Mouse (Mus musculus) megakaryocyte, embryonic 14.5 days (primary cell): ENCODE data around the gene Psapl1. TPM values are rescaled to one million over a fixed set of nuclear protein-coding genes. Genes with fewer than 3 reads are reported as not detected.

Source experiments
- H3K27me3 ChIP-seq: replicated peaks from 2 replicates; pipeline ENCODE3; 2012; ENCODE audit warnings: inconsistent platforms
- H3K36me3 ChIP-seq: replicated peaks from 2 replicates; pipeline ENCODE3; 2012; ENCODE audit warnings: low read length, inconsistent platforms, mixed read lengths
- H3K4me1 ChIP-seq: 2 replicates; pipeline ENCODE4 v1.6.1; 2012; ENCODE audit warnings: inconsistent platforms
- H3K4me3 ChIP-seq: replicated peaks from 2 replicates; pipeline ENCODE3; 2012; ENCODE audit warnings: moderate library complexity, mild to moderate bottlenecking, inconsistent platforms
- H3K9me3 ChIP-seq: 2 replicates; pipeline ENCODE4 v1.6.1; 2012; ENCODE audit warnings: inconsistent platforms
- FLI1 ChIP-seq: IDR thresholded peaks from 2 replicates; pipeline ENCODE4 v1.6.1; 2012; ENCODE audit warnings: low read length, inconsistent platforms, mixed read lengths
- GATA1 ChIP-seq: IDR thresholded peaks from 3 replicates; pipeline ENCODE4 v1.6.1; 2012; ENCODE audit warnings: mixed read lengths, low read length, inconsistent platforms, borderline replicate concordance
- polyA plus RNA-seq: library from polyadenylated mRNA; stranded (reverse); fragments of >175 nt; gene quantifications from 2 replicates; pipeline ENCODE4 v1.2.3, GENCODE M21; 2012; ENCODE audit warnings: low replicate concordance; ENCODE audit not compliant: insufficient read depth

Gene Psapl1
- polyA plus RNA-seq, 1 experiment: not detected

- peaks cover 4% of the 10 kb centered on the region; the same call in 1 of the 2 replicates for H3K4me1 ChIP-seq
- peaks cover 25% of the 10 kb centered on the region for H3K27me3 ChIP-seq
- H3K36me3 ChIP-seq: no peaks in the 10 kb centered on the region
- H3K9me3 ChIP-seq: no peaks in the 10 kb centered on the region
- TF ChIP-seq FLI1 (no peak), GATA1 (no peak)
- no peak overlapping the region for H3K4me3 ChIP-seq
These were observed 25.0 kb upstream of the Psapl1 start for GRCm38 (mm10) chr5:36178785-36179184.

DNA sequence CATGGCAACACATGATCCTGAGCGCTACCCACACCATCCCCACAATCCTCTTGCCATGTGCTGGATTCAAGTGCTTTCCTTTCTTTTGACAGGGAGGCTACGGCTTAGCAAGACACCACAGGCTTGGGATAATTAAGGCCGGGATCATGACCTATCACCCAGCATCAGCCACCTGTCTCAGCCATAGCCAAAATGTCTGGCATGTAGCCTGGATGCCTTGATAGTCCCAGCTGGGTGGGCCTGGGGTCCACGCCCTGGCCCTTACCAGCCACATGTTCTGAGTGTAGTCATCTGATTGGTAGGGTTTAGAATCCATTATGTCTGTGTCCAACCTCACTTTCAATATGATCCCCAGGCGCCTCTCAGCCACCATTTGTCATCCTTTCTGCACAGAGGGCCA, 24.1 kb upstream of the Psapl1 start:
- peaks cover 21% of the 10 kb centered on the region for H3K27me3 ChIP-seq
- H3K4me3 ChIP-seq: no peak overlapping the region
- H3K9me3 ChIP-seq: no peaks in the 10 kb centered on the region
- H3K36me3 ChIP-seq: no peaks in the 10 kb centered on the region
- TF ChIP-seq FLI1: no peak
- TF ChIP-seq GATA1: no peak
- H3K4me1 ChIP-seq: peaks cover 4% of the 10 kb centered on the region; the same call in 1 of the 2 replicates

GRCm38 (mm10) chr5:36182326-36182725, 21.5 kb upstream of the Psapl1 start:
- Histone ChIP-seq H3K4me3 (no peak overlapping the region), H3K36me3 (no peaks in the 10 kb centered on the region), H3K4me1 (peaks cover 4% of the 10 kb centered on the region; the same call in 1 of the 2 replicates), H3K9me3 (no peaks in the 10 kb centered on the region), H3K27me3 (peaks cover 26% of the 10 kb centered on the region)
- TF ChIP-seq FLI1 (no peak), GATA1 (no peak)

- no peaks in the 10 kb centered on the region for H3K9me3 ChIP-seq
- TF ChIP-seq GATA1 (no peak), FLI1 (no peak)
- no peaks in the 10 kb centered on the region for H3K36me3 ChIP-seq
- H3K4me1 ChIP-seq: no peaks in the 10 kb centered on the region
- no peak overlapping the region for H3K4me3 ChIP-seq
- H3K27me3 ChIP-seq: peaks cover 18% of the 10 kb centered on the region
These were observed 17.3 kb upstream of the Psapl1 start for GRCm38 (mm10) chr5:36186294-36187053.

GRCm38 (mm10) chr5:36188310-36188709, 15.5 kb upstream of the Psapl1 start:
- Histone ChIP-seq H3K4me1 (no peaks in the 10 kb centered on the region), H3K4me3 (no peak overlapping the region), H3K27me3 (peaks cover 26% of the 10 kb centered on the region), H3K9me3 (no peaks in the 10 kb centered on the region), H3K36me3 (no peaks in the 10 kb centered on the region)
- no peak for TF ChIP-seq FLI1
- TF ChIP-seq GATA1: no peak

GRCm38 (mm10) chr5:36191285-36191684, 12.5 kb upstream of the Psapl1 start:
- Histone ChIP-seq H3K27me3 (peaks cover 40% of the 10 kb centered on the region), H3K4me3 (no peak overlapping the region), H3K9me3 (no peaks in the 10 kb centered on the region), H3K36me3 (no peaks in the 10 kb centered on the region), H3K4me1 (no peaks in the 10 kb centered on the region)
- TF ChIP-seq FLI1 (no peak), GATA1 (no peak)

- no peaks in the 10 kb centered on the region for H3K4me1 ChIP-seq
- no peak overlapping the region for H3K4me3 ChIP-seq
- H3K27me3 ChIP-seq: peaks cover 36% of the 10 kb centered on the region
- no peaks in the 10 kb centered on the region for H3K9me3 ChIP-seq
- TF ChIP-seq GATA1: no peak
- no peak for TF ChIP-seq FLI1
- H3K36me3 ChIP-seq: no peaks in the 10 kb centered on the region
These were observed 11.9 kb upstream of the Psapl1 start for GRCm38 (mm10) chr5:36191876-36192275.

DNA sequence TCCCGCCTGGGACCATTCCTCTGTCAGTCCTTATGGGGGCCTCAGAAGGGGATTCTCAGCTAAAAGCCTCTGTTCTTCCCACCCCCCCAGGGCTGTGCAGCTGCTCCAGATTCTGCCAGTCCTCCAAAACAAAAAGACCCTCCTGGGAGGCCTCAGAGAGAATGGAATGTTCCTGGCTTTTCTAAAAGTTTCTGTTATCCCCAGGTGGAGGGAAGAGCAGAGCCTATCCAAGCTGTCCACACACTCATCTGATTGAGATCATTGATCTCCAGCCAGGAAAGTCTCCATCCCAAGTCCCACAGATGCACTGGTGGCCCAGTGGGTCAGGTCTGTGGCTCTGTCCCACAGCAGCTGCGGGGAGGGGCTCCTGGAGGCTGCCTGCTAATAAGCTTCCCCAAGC, 11.1 kb upstream of the Psapl1 start:
- H3K9me3 ChIP-seq: no peaks in the 10 kb centered on the region
- TF ChIP-seq FLI1: no peak
- TF ChIP-seq GATA1: no peak
- peaks cover 36% of the 10 kb centered on the region for H3K27me3 ChIP-seq
- H3K4me1 ChIP-seq: no peaks in the 10 kb centered on the region
- H3K4me3 ChIP-seq: no peak overlapping the region
- H3K36me3 ChIP-seq: no peaks in the 10 kb centered on the region

- no peak overlapping the region for H3K4me3 ChIP-seq
- no peaks in the 10 kb centered on the region for H3K4me1 ChIP-seq
- H3K9me3 ChIP-seq: no peaks in the 10 kb centered on the region
- peaks cover 41% of the 10 kb centered on the region for H3K27me3 ChIP-seq
- no peak for TF ChIP-seq FLI1
- no peak for TF ChIP-seq GATA1
- no peaks in the 10 kb centered on the region for H3K36me3 ChIP-seq
These were observed 9.2 kb upstream of the Psapl1 start for GRCm38 (mm10) chr5:36194631-36195030.

- Histone ChIP-seq H3K9me3 (no peaks in the 10 kb centered on the region), H3K36me3 (no peaks in the 10 kb centered on the region), H3K27me3 (peaks cover 38% of the 10 kb centered on the region), H3K4me3 (no peak overlapping the region), H3K4me1 (no peaks in the 10 kb centered on the region)
- no peak for TF ChIP-seq GATA1
- TF ChIP-seq FLI1: no peak
These were observed 8.4 kb upstream of the Psapl1 start for GRCm38 (mm10) chr5:36195436-36195835.
